Mouse (Mus musculus) hindbrain, embryonic 15.5 days (tissue): ENCODE measurements around the gene Chd4. TPM values are rescaled to one million over a fixed set of nuclear protein-coding genes. Genes with fewer than 3 reads are reported as not detected.

Experiments
- ATAC-seq: fragments of 200-750 bp; cut with Nextera tagmentation; 2 replicates; pipeline ENCODE4 v1.8.0; 2017; ENCODE audit warnings: low read depth, moderate number of reproducible peaks, moderate TSS enrichment; ENCODE audit not compliant: low FRiP score
- H3K27ac ChIP-seq: fragments of 300-500 bp; sonication (generic); replicated peaks from 2 replicates; pipeline ENCODE4 v1.5.1; 2015; ENCODE audit warnings: mild to moderate bottlenecking, inconsistent platforms
- H3K27me3 ChIP-seq: fragments of 300-500 bp; sonication (generic); 2 replicates; pipeline ENCODE4 v1.6.1; 2015; ENCODE audit warnings: control low read depth, inconsistent platforms
- H3K36me3 ChIP-seq: fragments of 300-500 bp; sonication (generic); 2 replicates; pipeline ENCODE4 v1.6.1; 2015; ENCODE audit warnings: control low read depth, inconsistent platforms
- H3K4me1 ChIP-seq: fragments of 300-500 bp; sonication (generic); replicated peaks from 2 replicates; pipeline ENCODE4 v1.6.1; 2015; ENCODE audit warnings: control low read depth, inconsistent platforms
- H3K4me2 ChIP-seq: fragments of 300-500 bp; sonication (generic); 2 replicates; pipeline ENCODE4 v1.6.1; 2015; ENCODE audit warnings: moderate library complexity, mild to moderate bottlenecking, inconsistent platforms
- H3K4me3 ChIP-seq: fragments of 300-500 bp; sonication (generic); 2 replicates; pipeline ENCODE4 v1.5.1; 2015; ENCODE audit warnings: mild to moderate bottlenecking, inconsistent platforms
- H3K9ac ChIP-seq: fragments of 300-500 bp; sonication (generic); 2 replicates; pipeline ENCODE4 v1.6.1; 2015; ENCODE audit warnings: inconsistent platforms
- H3K9me3 ChIP-seq: fragments of 300-500 bp; sonication (generic); 2 replicates; pipeline ENCODE4 v1.6.1; 2016; ENCODE audit warnings: control low read depth, inconsistent platforms
- WGBS: fragments of 180-500 bp; shearing (Covaris S2); methylation state at CpG from one replicate; pipeline ENCODE4 v1.1.7; 2015; 5-methylcytosine and 5-hydroxymethylcytosine counted together
- polyA plus RNA-seq: library from polyadenylated mRNA; unstranded; fragments of >200 nt; fragmentation: Nextera tagmentation; extraction: Ambion mirVana; gene quantifications from 2 replicates; pipeline ENCODE4 v1.2.1, GENCODE M21; 2015

Gene Chd4
- polyA plus RNA-seq, 1 experiment from 2014 or later, result 90.3 TPM

DNA sequence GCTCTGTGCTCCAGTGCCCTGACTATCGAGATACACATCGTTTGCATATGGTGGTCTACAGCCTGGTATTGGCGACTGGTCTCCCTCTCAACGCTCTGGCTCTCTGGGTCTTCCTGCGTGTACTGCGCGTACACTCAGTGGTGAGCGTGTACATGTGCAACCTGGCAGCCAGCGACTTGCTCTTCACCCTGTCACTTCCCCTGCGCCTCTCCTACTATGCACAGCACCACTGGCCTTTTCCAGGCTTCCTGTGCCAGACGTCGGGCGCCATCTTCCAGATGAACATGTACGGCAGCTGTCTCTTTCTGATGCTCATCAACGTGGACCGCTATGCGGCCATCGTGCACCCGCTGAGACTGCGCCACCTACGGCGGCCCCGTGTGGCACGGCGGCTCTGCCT, 14.4 kb upstream of the Chd4 start:
- WGBS, result 22% methylated on average over 25 of the region's 25 CpGs
- peak overlapping the region; percentile 57 for H3K9ac ChIP-seq
- H3K36me3 ChIP-seq, result no peaks in the 10 kb centered on the region
- no peaks in the 10 kb centered on the region for H3K9me3 ChIP-seq
- H3K4me2 ChIP-seq, result peak overlapping the region; percentile 84
- H3K4me3 ChIP-seq, result peak overlapping the region; percentile 45
- no peaks in the 10 kb centered on the region for H3K27me3 ChIP-seq
- peak overlapping the region; percentile 92 for H3K27ac ChIP-seq
- peaks cover 9% of the 10 kb centered on the region for H3K4me1 ChIP-seq
- ATAC-seq, result peak; percentile 57

GRCm38 (mm10) chr6:125081797-125082560, 13.8 kb upstream of the Chd4 start:
- H3K4me3 ChIP-seq, result peak overlapping the region; percentile 45
- peak overlapping the region; percentile 92 for H3K27ac ChIP-seq
- H3K4me2 ChIP-seq, result peak overlapping the region; percentile 84
- H3K4me1 ChIP-seq, result peaks cover 9% of the 10 kb centered on the region
- H3K9ac ChIP-seq, result peak overlapping the region; percentile 57
- no peaks in the 10 kb centered on the region for H3K36me3 ChIP-seq
- H3K9me3 ChIP-seq, result no peaks in the 10 kb centered on the region
- WGBS, result 23% methylated on average over 45 of the region's 45 CpGs
- peak; percentile 91 for ATAC-seq
- H3K27me3 ChIP-seq, result no peaks in the 10 kb centered on the region

DNA sequence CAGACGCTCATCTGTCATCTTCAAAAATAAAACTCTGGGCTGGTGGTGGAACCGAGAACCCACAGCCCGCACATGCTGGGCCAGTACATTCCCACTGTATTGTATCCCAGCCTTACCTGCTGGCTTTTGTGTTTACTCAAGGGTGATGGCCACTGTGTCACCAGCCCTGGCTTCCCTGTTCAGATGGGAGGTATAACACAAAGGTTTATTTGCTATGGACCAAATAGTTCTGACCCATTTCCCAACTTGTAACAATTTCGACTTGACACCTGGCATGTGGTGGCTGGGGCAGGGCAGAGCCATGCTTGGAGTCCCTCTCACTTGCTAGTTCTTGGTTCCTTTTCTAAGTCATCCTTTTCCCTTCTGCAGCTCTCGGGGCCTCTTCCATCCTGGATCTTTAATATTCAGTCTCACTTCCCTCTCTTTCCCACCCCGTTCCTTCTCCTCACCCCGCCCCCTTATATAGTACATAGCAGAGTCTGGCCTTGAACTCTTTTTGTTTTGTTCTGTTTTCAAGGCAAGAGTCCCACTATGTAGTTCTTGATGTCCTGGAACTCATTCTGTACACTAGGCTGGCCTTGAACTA, 12.9 kb upstream of the Chd4 start:
- ATAC-seq, result no peak
- no peak overlapping the region for H3K4me3 ChIP-seq
- H3K4me2 ChIP-seq, result no peak overlapping the region
- no peak overlapping the region for H3K27ac ChIP-seq
- H3K4me1 ChIP-seq, result peaks cover 9% of the 10 kb centered on the region
- H3K27me3 ChIP-seq, result no peaks in the 10 kb centered on the region
- no peak overlapping the region for H3K9ac ChIP-seq
- WGBS, result 86% methylated on average over 7 of the region's 7 CpGs
- no peaks in the 10 kb centered on the region for H3K36me3 ChIP-seq
- no peaks in the 10 kb centered on the region for H3K9me3 ChIP-seq

DNA sequence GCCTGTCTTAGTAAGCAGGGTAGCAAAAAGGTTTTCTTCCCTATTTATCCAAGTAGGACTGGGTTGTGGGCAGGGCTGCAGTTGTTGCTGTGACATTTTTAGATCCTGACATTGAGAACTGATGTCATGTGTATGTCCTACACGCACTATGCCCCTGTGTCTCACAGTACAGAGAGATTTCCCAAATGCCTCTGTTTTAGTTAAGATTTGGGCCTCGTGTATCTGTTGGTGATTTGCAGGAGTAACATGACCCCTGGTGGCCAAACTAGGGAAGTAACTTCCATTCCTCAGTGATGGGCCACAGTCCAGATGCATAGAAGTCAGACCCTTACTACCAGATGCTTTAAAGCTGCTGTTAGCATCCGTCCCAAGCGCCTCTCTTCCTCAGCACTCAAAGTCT, 11.4 kb upstream of the Chd4 start:
- Histone ChIP-seq H3K9ac (no peak overlapping the region), H3K27me3 (no peaks in the 10 kb centered on the region), H3K9me3 (no peaks in the 10 kb centered on the region), H3K4me3 (no peak overlapping the region), H3K4me2 (no peak overlapping the region), H3K4me1 (peaks cover 23% of the 10 kb centered on the region), H3K27ac (no peak overlapping the region), H3K36me3 (no peaks in the 10 kb centered on the region)
- 4% methylated on average over 4 of the region's 4 CpGs for WGBS
- peak; percentile 13 for ATAC-seq

DNA sequence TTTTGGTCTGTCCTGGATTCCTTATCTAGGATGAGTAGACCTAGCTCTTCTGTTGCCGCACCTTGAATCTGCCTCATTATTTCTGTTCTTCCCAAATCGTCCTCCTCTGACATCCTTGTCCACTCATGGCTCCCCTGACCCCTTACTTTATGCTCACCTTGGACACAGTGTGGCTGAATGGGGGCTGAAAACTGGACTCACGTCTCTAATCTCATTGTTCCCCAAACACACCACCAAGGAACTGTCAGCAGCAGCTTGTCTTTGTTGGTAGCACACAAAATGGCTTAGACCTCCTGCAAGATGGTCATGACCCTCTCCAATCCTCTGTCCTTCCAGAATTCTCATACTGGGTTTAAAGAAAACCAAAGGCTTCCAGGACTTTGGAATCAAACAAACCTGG, 7.8 kb upstream of the Chd4 start:
- Histone ChIP-seq H3K27me3 (no peaks in the 10 kb centered on the region), H3K9ac (no peak overlapping the region), H3K36me3 (no peaks in the 10 kb centered on the region), H3K9me3 (no peaks in the 10 kb centered on the region), H3K4me2 (no peak overlapping the region), H3K27ac (peak overlapping the region; percentile 93), H3K4me1 (peaks cover 28% of the 10 kb centered on the region), H3K4me3 (no peak overlapping the region)
- ATAC-seq, result no peak
- WGBS, result 78% methylated on average over 3 of the region's 3 CpGs

GRCm38 (mm10) chr6:125088561-125089321, 7.0 kb upstream of the Chd4 start:
- Histone ChIP-seq H3K27me3 (no peaks in the 10 kb centered on the region), H3K27ac (peak overlapping the region; percentile 93), H3K4me3 (0 out of 2 replicates have a peak overlapping the region, but pooled peaks have one; percentile 1), H3K4me2 (peak overlapping the region; percentile 54), H3K9me3 (no peaks in the 10 kb centered on the region), H3K4me1 (peaks cover 28% of the 10 kb centered on the region), H3K9ac (peak overlapping the region; percentile 23), H3K36me3 (no peaks in the 10 kb centered on the region)
- 2% methylated on average over 20 of the region's 20 CpGs for WGBS
- ATAC-seq, result peak; percentile 88

- Histone ChIP-seq H3K4me3 (peak overlapping the region; percentile 23), H3K27ac (peak overlapping the region; percentile 93), H3K9me3 (no peaks in the 10 kb centered on the region), H3K9ac (peak overlapping the region; percentile 37; the same call in 1 of the 2 replicates), H3K4me2 (peak overlapping the region; percentile 54), H3K27me3 (no peaks in the 10 kb centered on the region), H3K36me3 (no peaks in the 10 kb centered on the region), H3K4me1 (peaks cover 28% of the 10 kb centered on the region)
- peak; percentile 76 for ATAC-seq
- 2% methylated on average over 15 of the region's 15 CpGs for WGBS
Measured at GRCm38 (mm10) chr6:125089521-125090321, 6.1 kb upstream of the Chd4 start.

DNA sequence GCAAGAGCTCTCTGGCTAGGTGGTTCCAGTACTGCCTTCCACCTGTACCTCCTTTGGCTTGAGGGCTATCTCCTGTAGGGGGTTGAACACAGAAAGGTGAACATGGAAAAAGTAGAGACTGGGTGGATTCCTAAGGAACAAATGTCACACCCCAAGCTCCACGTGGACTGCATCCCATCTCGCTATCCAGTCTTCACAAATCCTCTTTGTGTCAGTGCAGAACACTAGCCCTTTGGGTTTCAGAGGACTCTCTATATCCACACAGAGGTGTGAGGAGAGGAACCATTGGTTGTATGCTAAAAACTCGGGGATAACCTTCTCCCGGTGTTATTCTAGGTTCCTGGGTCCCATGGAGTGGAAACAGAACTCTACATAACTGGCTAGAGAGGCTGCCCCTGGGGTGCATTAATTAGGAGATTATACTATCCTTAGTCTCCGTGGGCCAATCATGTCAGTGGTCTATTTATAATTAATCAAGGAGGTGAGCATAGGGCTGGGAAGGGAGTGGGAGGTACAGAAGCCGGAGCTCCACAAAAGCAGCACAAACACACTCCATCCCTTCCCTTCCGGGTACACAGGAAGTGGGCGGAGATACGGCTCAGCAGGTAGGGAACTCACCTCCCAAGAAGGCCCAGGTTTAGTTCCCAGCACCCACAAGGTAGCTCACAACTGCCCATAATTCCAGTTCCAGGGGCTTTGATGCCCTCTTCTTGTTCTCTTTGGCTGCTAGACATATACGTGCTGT, 5.3 kb upstream of the Chd4 start:
- Histone ChIP-seq H3K9ac (peak overlapping the region; percentile 37; the same call in 1 of the 2 replicates), H3K36me3 (no peaks in the 10 kb centered on the region), H3K27ac (peak overlapping the region; percentile 93), H3K4me1 (peaks cover 33% of the 10 kb centered on the region), H3K9me3 (no peaks in the 10 kb centered on the region), H3K27me3 (no peaks in the 10 kb centered on the region), H3K4me3 (0 out of 2 replicates have a peak overlapping the region, but pooled peaks have one; percentile 1), H3K4me2 (peak overlapping the region; percentile 54)
- no peak for ATAC-seq
- WGBS, result 44% methylated on average over 10 of the region's 10 CpGs

- 88% methylated on average over 5 of the region's 5 CpGs for WGBS
- H3K27ac ChIP-seq, result no peak overlapping the region
Measured at GRCm38 (mm10) chr6:125092372-125092771, 3.4 kb upstream of the Chd4 start.

DNA sequence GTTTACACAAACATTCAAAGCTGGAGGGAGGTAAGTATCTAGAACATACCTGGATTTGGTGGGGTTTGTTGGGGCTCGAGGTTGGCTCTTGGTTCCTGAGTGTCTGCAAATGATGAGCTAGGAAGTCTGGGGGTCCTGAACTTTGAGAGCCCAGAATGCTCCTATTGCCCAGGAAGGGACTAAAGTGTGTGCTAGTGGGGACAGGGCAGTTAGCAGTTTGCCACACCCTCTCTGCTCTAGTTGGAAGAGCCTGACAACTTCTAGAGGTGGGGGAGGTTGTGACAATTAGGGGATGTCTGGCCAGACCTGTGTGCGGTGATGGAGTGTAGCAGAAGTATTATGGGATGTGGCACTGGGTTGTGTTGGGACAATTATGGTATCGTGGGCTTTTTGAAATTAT, 938 bp upstream of the Chd4 start:
- H3K9ac ChIP-seq, result no peak overlapping the region
- H3K4me2 ChIP-seq, result no peak overlapping the region
- no peaks in the 10 kb centered on the region for H3K27me3 ChIP-seq
- peaks cover 1% of the 10 kb centered on the region; the same call in 1 of the 2 replicates for H3K36me3 ChIP-seq
- H3K9me3 ChIP-seq, result no peaks in the 10 kb centered on the region
- no peak overlapping the region for H3K4me3 ChIP-seq
- ATAC-seq, result no peak; the same call in 1 of the 2 replicates
- peaks cover 44% of the 10 kb centered on the region for H3K4me1 ChIP-seq
- H3K27ac ChIP-seq, result peak overlapping the region; percentile 93
- 53% methylated on average over 3 of the region's 3 CpGs for WGBS

More at GRCm38 (mm10) chr6:125092372-125092771, 3.4 kb upstream of the Chd4 start:
- H3K27me3 ChIP-seq, result no peaks in the 10 kb centered on the region
- no peaks in the 10 kb centered on the region for H3K9me3 ChIP-seq
- H3K4me2 ChIP-seq, result no peak overlapping the region
- no peak for ATAC-seq
- H3K4me3 ChIP-seq, result no peak overlapping the region
- H3K36me3 ChIP-seq, result no peaks in the 10 kb centered on the region
- peaks cover 37% of the 10 kb centered on the region for H3K4me1 ChIP-seq
- H3K9ac ChIP-seq, result no peak overlapping the region

- Histone ChIP-seq H3K4me2 (peak overlapping the region; percentile 89), H3K27me3 (no peaks in the 10 kb centered on the region), H3K4me1 (peaks cover 42% of the 10 kb centered on the region), H3K9ac (peak overlapping the region; percentile 92), H3K9me3 (no peaks in the 10 kb centered on the region), H3K4me3 (peak overlapping the region; percentile 86), H3K36me3 (peaks cover 15% of the 10 kb centered on the region), H3K27ac (peak overlapping the region; percentile 93)
- ATAC-seq, result no peak
- under 1% methylated on average over 19 of the region's 32 CpGs for WGBS
Measured at GRCm38 (mm10) chr6:125096279-125096596, 457 bp downstream of the Chd4 start.
